Comparison of ENCODE assay signal across 8 mouse cellular contexts in genomic region chr2:112196859-112197258, GRCm38 (mm10). TPM values are rescaled to one million over a fixed set of nuclear protein-coding genes. Genes with fewer than 3 reads are reported as not detected.
DNase-seq lines count a peak whose midpoint lies in the region; ATAC-seq lines count a peak whose summit lies in the region.
"Had no signal": no experiment of that assay in that cellular context is flagged by ENCODE, and none has a peak within 500 bp of the region (broad histone marks: within the 10 kb centered on the region; RNA-seq: fewer than 3 reads in every experiment).

No protein-coding gene starts in this region.

- DNase-seq in 3T3-L1 (ENCODE audit: low read depth, low spot score) (peak; percentile 85), A20 (ENCODE audit: low read depth, low spot score) (peak; percentile 74)
- peak; percentile 20 to 44 for DNase-seq in adrenal gland, postnatal 36 days
- peak; percentile 37 for DNase-seq in embryonic facial prominence, embryonic 10.5 days (ENCODE audit: low spot score)

- no peak overlapping the region for H3K9ac ChIP-seq in hindbrain, embryonic 16.5 days (ENCODE audit: low read depth, low read length)
- H3K9ac ChIP-seq in limb, embryonic 13.5 days: no peak overlapping the region

- H3K27ac ChIP-seq in embryonic facial prominence, embryonic 10.5 days (replicated peaks): no peak overlapping the region
- no peak overlapping the region for H3K27ac ChIP-seq in hindbrain, embryonic 16.5 days (ENCODE audit: low read depth, low read length)
- H3K27ac ChIP-seq in limb, embryonic 13.5 days: no peak overlapping the region

- H3K4me3 ChIP-seq in embryonic facial prominence, embryonic 10.5 days: no peak overlapping the region
- H3K4me3 ChIP-seq in hindbrain, embryonic 16.5 days (ENCODE audit: low read length): no peak overlapping the region
- H3K4me3 ChIP-seq in limb, embryonic 13.5 days: no peak overlapping the region

- WGBS in embryonic facial prominence, embryonic 10.5 days: 2% methylated on average over 2 of the region's 2 CpGs
- WGBS in hindbrain, embryonic 16.5 days: 2% methylated on average over 2 of the region's 2 CpGs
- 0% methylated on average over 2 of the region's 2 CpGs for WGBS in limb, embryonic 13.5 days

- no peaks in the 10 kb centered on the region for H3K27me3 ChIP-seq in embryonic facial prominence, embryonic 10.5 days (replicated peaks; ENCODE audit: low read depth, poor library complexity, severe bottlenecking)
- H3K27me3 ChIP-seq in hindbrain, embryonic 16.5 days (replicated peaks; ENCODE audit: control insufficient read depth, insufficient read depth, low read length): no peaks in the 10 kb centered on the region
- H3K27me3 ChIP-seq in limb, embryonic 13.5 days: no peaks in the 10 kb centered on the region

- H3K4me2 ChIP-seq in hindbrain, embryonic 16.5 days (ENCODE audit: low read length): no peak overlapping the region
- no peak overlapping the region for H3K4me2 ChIP-seq in limb, embryonic 13.5 days (replicated peaks)

- ATAC-seq in hindbrain, embryonic 16.5 days: peak; percentile 82
- peak; percentile 77; the same call in 1 of the 2 replicates for ATAC-seq in limb, embryonic 13.5 days (ENCODE audit: low FRiP score, low read depth)
- ATAC-seq in neutrophil, adult 5-6 weeks (ENCODE audit: extremely low read depth, insufficient number of reproducible peaks, low FRiP score, poor library complexity, severe bottlenecking): peak; percentile 98

- no peaks in the 10 kb centered on the region for H3K9me3 ChIP-seq in embryonic facial prominence, embryonic 10.5 days
- no peaks in the 10 kb centered on the region for H3K9me3 ChIP-seq in hindbrain, embryonic 16.5 days (ENCODE audit: control insufficient read depth, low read length)
- no peaks in the 10 kb centered on the region for H3K9me3 ChIP-seq in limb, embryonic 13.5 days

- no peaks in the 10 kb centered on the region for H3K36me3 ChIP-seq in embryonic facial prominence, embryonic 10.5 days (replicated peaks)
- H3K36me3 ChIP-seq in hindbrain, embryonic 16.5 days (ENCODE audit: control insufficient read depth, insufficient read depth, low read length): no peaks in the 10 kb centered on the region
- H3K36me3 ChIP-seq in limb, embryonic 13.5 days: no peaks in the 10 kb centered on the region

- H3K4me1 ChIP-seq in embryonic facial prominence, embryonic 10.5 days: no peaks in the 10 kb centered on the region
- no peaks in the 10 kb centered on the region for H3K4me1 ChIP-seq in hindbrain, embryonic 16.5 days (ENCODE audit: control insufficient read depth, insufficient read depth, low read depth, low read length)
- no peaks in the 10 kb centered on the region for H3K4me1 ChIP-seq in limb, embryonic 13.5 days

RNA-seq across cellular contexts. Expression of gene Lpcat4, which starts 42.4 kb away (rescaled TPM):
- 1 to 10 TPM; 2.8 to 5.9 TPM for total RNA-seq in adrenal gland, postnatal 36 days (2021)
- 13.1 and 14.0 TPM in 2 replicates for polyA plus RNA-seq in embryonic facial prominence, embryonic 10.5 days (2016; fragmentation: Nextera tagmentation; extraction: Ambion mirVana)
- polyA plus RNA-seq in hindbrain, embryonic 16.5 days (2015; fragmentation: Nextera tagmentation; extraction: Ambion mirVana): 28.5 and 32.4 TPM in 2 replicates
- 15.2 and 18.4 TPM in 2 replicates for polyA plus RNA-seq in limb, embryonic 13.5 days (2015; fragmentation: Nextera tagmentation; extraction: Ambion mirVana)
- 12.5 and 19.2 TPM in 2 replicates for total RNA-seq in neutrophil, adult 5-6 weeks (2017)

RNA-seq across cellular contexts. Expression of gene Olfr1318, which starts 42.9 kb away (rescaled TPM):
- not detected for total RNA-seq in adrenal gland, postnatal 36 days (2021)
- polyA plus RNA-seq in embryonic facial prominence, embryonic 10.5 days (2016; fragmentation: Nextera tagmentation; extraction: Ambion mirVana): not detected in 2 replicates
- 0.04 and 0.10 TPM in 2 replicates for polyA plus RNA-seq in hindbrain, embryonic 16.5 days (2015; fragmentation: Nextera tagmentation; extraction: Ambion mirVana)
- polyA plus RNA-seq in limb, embryonic 13.5 days (2015; fragmentation: Nextera tagmentation; extraction: Ambion mirVana): 0.08 TPM in 1 of 2 replicates, not detected in the other
- not detected in 2 replicates for total RNA-seq in neutrophil, adult 5-6 weeks (2017)
- total RNA-seq: layer of hippocampus, postnatal 25 days had no signal

RNA-seq across cellular contexts. Expression of gene Olfr1317, which starts 56.7 kb away (rescaled TPM):
- not detected for total RNA-seq in adrenal gland, postnatal 36 days (2021)
- not detected in 2 replicates for polyA plus RNA-seq in embryonic facial prominence, embryonic 10.5 days (2016; fragmentation: Nextera tagmentation; extraction: Ambion mirVana)
- polyA plus RNA-seq in hindbrain, embryonic 16.5 days (2015; fragmentation: Nextera tagmentation; extraction: Ambion mirVana): not detected in 2 replicates
- not detected in 2 replicates for polyA plus RNA-seq in limb, embryonic 13.5 days (2015; fragmentation: Nextera tagmentation; extraction: Ambion mirVana)
- not detected in 2 replicates for total RNA-seq in neutrophil, adult 5-6 weeks (2017)
- total RNA-seq: layer of hippocampus, postnatal 25 days had no signal

Comparison
In these comparisons a context has a peak if more than half of its experiments do, and no peak if none do; other contexts are left out.
1. DNase-seq: peak in every context shown above with its lines; median percentile 85 in 3T3-L1; 74 in A20; 37 in embryonic facial prominence, embryonic 10.5 days; 32 in adrenal gland, postnatal 36 days.